Mouse (Mus musculus): ENCODE measurements around the gene Jak1. TPM values are rescaled to one million over a fixed set of nuclear protein-coding genes. Genes with fewer than 3 reads are reported as not detected.

Jak1 gene
- polyA plus RNA-seq, 1 experiment from 2014 or later: 65.1 TPM

- no peak overlapping the region for H3K27ac ChIP-seq (ENCODE audit: low read depth, low read length)
- no peak overlapping the region for H3K9ac ChIP-seq (ENCODE audit: low read depth, low read length)
- H3K4me1 ChIP-seq (ENCODE audit: control insufficient read depth, insufficient read depth, low read length): no peaks in the 10 kb centered on the region
- no peak for ATAC-seq (replicated peaks; ENCODE audit: insufficient number of reproducible peaks, low FRiP score, low TSS enrichment)
- no peaks in the 10 kb centered on the region for H3K9me3 ChIP-seq (replicated peaks; ENCODE audit: control insufficient read depth, low read length)
- H3K27me3 ChIP-seq (ENCODE audit: control insufficient read depth, insufficient read depth, low read length): no peaks in the 10 kb centered on the region
- H3K36me3 ChIP-seq (ENCODE audit: control insufficient read depth, insufficient read depth, low read length): no peaks in the 10 kb centered on the region
- no peak overlapping the region for H3K4me3 ChIP-seq (ENCODE audit: low read depth, low read length)
- no peak overlapping the region for H3K4me2 ChIP-seq
- 89% methylated on average over 8 of the region's 8 CpGs for WGBS (ENCODE audit: insufficient replicate concordance)
These were observed 130.1 kb downstream of the Jak1 start for GRCm38 (mm10) chr4:101135013-101135412.

DNA sequence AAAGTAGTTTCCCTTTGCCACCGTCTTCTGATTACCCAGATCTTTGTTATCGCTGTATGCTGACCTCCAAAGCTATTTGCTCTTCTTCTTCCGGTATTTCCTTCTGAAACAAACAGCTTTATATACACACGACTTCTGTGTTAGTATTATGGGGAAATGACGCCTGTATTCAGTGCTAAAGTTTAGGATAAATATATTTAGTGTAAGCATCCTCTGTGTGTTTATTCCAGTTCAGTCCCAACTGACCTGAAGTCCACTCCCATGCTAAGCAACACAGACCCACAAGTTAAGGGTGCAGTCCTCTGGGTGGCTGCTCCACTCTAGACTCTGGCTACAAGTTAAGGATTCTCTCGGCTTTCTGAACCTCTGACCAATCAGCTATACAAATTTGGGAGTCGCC lies 144.1 kb downstream of the Jak1 start:
- Histone ChIP-seq H3K36me3 (ENCODE audit: control insufficient read depth, insufficient read depth, low read length) (no peaks in the 10 kb centered on the region; the same call in 1 of the 2 replicates), H3K9me3 (replicated peaks; ENCODE audit: control insufficient read depth, low read length) (no peaks in the 10 kb centered on the region), H3K4me2 (no peak overlapping the region), H3K27me3 (ENCODE audit: control insufficient read depth, insufficient read depth, low read length) (no peaks in the 10 kb centered on the region), H3K4me1 (ENCODE audit: control insufficient read depth, insufficient read depth, low read length) (peaks cover 4% of the 10 kb centered on the region; the same call in 1 of the 2 replicates), H3K4me3 (ENCODE audit: low read depth, low read length) (no peak overlapping the region), H3K27ac (ENCODE audit: low read depth, low read length) (no peak overlapping the region), H3K9ac (ENCODE audit: low read depth, low read length) (no peak overlapping the region)
- no peak for ATAC-seq (replicated peaks; ENCODE audit: insufficient number of reproducible peaks, low FRiP score, low TSS enrichment)
- 85% methylated on average over 7 of the region's 7 CpGs for WGBS (ENCODE audit: insufficient replicate concordance)

DNA sequence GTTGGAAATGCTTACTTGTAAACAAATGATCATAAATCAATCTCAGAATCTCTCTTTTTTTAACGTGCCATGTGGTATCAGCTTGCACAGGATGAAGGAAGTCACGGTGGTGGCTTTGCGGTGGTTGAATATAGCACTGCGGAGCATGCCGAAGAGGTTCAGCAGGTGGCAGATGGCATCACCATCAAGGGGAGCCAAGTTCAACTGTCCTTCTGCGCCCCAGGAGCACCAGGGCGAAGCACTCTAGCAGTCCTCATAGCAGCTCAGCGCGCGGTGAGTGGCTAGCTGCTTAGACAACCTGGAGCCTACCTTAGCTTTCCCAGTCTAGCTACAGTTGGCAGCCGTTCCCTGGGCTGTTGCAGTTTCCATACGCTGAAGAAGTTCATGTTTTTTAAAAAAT lies 158.0 kb downstream of the Jak1 start:
- no peak overlapping the region for H3K27ac ChIP-seq (ENCODE audit: low read depth, low read length)
- 90% methylated on average over 12 of the region's 12 CpGs for WGBS (ENCODE audit: insufficient replicate concordance)
- no peak overlapping the region for H3K4me2 ChIP-seq
- no peak overlapping the region for H3K9ac ChIP-seq (ENCODE audit: low read depth, low read length)
- ATAC-seq (replicated peaks; ENCODE audit: insufficient number of reproducible peaks, low FRiP score, low TSS enrichment): no peak
- H3K4me3 ChIP-seq (ENCODE audit: low read depth, low read length): no peak overlapping the region
- peaks cover 7% of the 10 kb centered on the region; the same call in 1 of the 2 replicates for H3K36me3 ChIP-seq (ENCODE audit: control insufficient read depth, insufficient read depth, low read length)
- no peaks in the 10 kb centered on the region for H3K4me1 ChIP-seq (ENCODE audit: control insufficient read depth, insufficient read depth, low read length)
- no peaks in the 10 kb centered on the region for H3K27me3 ChIP-seq (ENCODE audit: control insufficient read depth, insufficient read depth, low read length)
- H3K9me3 ChIP-seq (replicated peaks; ENCODE audit: control insufficient read depth, low read length): peaks cover 8% of the 10 kb centered on the region; the same call in 1 of the 2 replicates

Other genes starting within 250 kb of the Jak1 start
- not detected in 2 replicates for gene Gm10577, start 244.6 kb downstream of the Jak1 start, polyA plus RNA-seq (2014; fragmentation: Nextera tagmentation; extraction: Ambion mirVana)
- 3.8 and 5.6 TPM in 2 replicates for gene Raver2, start 196.3 kb downstream of the Jak1 start, polyA plus RNA-seq (2014; fragmentation: Nextera tagmentation; extraction: Ambion mirVana)
- gene Ak4, start 154.0 kb upstream of the Jak1 start, polyA plus RNA-seq (2014; fragmentation: Nextera tagmentation; extraction: Ambion mirVana): 9.4 and 18.1 TPM in 2 replicates
- 0.21 and 0.27 TPM in 2 replicates for gene Dnajc6, start 231.4 kb upstream of the Jak1 start, polyA plus RNA-seq (2014; fragmentation: Nextera tagmentation; extraction: Ambion mirVana)

Measured in heart, embryonic 11.5 days (tissue).